Mouse (Mus musculus) left cerebral cortex, postnatal 4 days (tissue): ENCODE results near the gene Sec13. TPM values are rescaled to one million over a fixed set of nuclear protein-coding genes. Genes with fewer than 3 reads are reported as not detected.

Source experiments
- microRNA-seq: library from miRNA; unstranded; fragments of <30 nt; microRNA quantifications from one replicate; pipeline ENCODE4 v1.2.0, GENCODE M21; 2022
- total RNA-seq, 2 experiments: library from RNA; stranded (reverse); gene quantifications; 2 replicates each; pipeline ENCODE4 v1.2.3; 2021

Sec13 gene
- total RNA-seq, 2 experiments from 2014 or later = 100 to 104 TPM

Small RNA genes within 50 kb of the gene (microRNA-seq; reads per million reads assigned to microRNA genes)
- 2.7 reads per million for gene Mir7042

Other genes starting within 250 kb of the Sec13 start
- 10 to 100 TPM; 15.5 to 19.7 TPM for gene Prrt3, start 238.8 kb downstream of the Sec13 start, total RNA-seq
- 10 to 100 TPM; 62.3 to 71.1 TPM for gene Emc3, start 209.1 kb downstream of the Sec13 start, total RNA-seq
- 1 to 10 TPM; 5.4 to 7.0 TPM for gene Fancd2, start 209.1 kb downstream of the Sec13 start, total RNA-seq
- under 1 TPM in 1 of 2 experiments, not detected in 1; 0.28 TPM for gene Fancd2os, start 140.0 kb downstream of the Sec13 start, total RNA-seq
- gene Brk1, start 136.0 kb downstream of the Sec13 start, total RNA-seq = 100 to 1,000 TPM; 166 to 181 TPM
- 10 to 100 TPM; 50.0 to 61.8 TPM for gene Vhl, start 116.8 kb downstream of the Sec13 start, total RNA-seq
- 1 to 10 TPM; 7.9 to 8.1 TPM for gene Irak2, start 102.3 kb downstream of the Sec13 start, total RNA-seq
- 10 to 100 TPM; 95.0 to 98.1 TPM for gene Tatdn2, start 43.7 kb downstream of the Sec13 start, total RNA-seq
- not detected for gene Ghrl, start 20.9 kb downstream of the Sec13 start, total RNA-seq